Mouse (Mus musculus): ENCODE data around the gene Ppp3cb.

GRCm38 (mm10) chr14:20578822-20579407 is 32.5 kb upstream of the Ppp3cb start:
- TF ChIP-seq HCFC1 (IDR thresholded peaks at IDR 0.05; ENCODE audit: borderline replicate concordance, insufficient read depth, low read length): no peak
- TF ChIP-seq ZNF384 (IDR thresholded peaks at IDR 0.05; ENCODE audit: low read depth, low read length): no peak
- TF ChIP-seq MAFK (IDR thresholded peaks at IDR 0.05; ENCODE audit: insufficient read depth, low read depth, low read length): peak; percentile 76
- TF ChIP-seq ZC3H11A (IDR thresholded peaks at IDR 0.05; ENCODE audit: borderline replicate concordance, low read depth, low read length): no peak

Data from ES-E14 (cell line).